Mouse (Mus musculus) lung, postnatal 0 days (tissue): ENCODE results near the gene Rpn2.

Experiments used
- CTCF ChIP-seq: IDR thresholded peaks from 2 replicates; pipeline ENCODE4 v1.5.1; 2016; ENCODE audit warnings: antibody characterized with exemption, mild to moderate bottlenecking
- EP300 ChIP-seq: IDR thresholded peaks from 2 replicates; pipeline ENCODE4 v1.6.1; 2016; ENCODE audit warnings: antibody characterized with exemption, mild to moderate bottlenecking, control low read depth

- TF ChIP-seq CTCF (no peak), EP300 (no peak)
These were observed 33.2 kb upstream of the Rpn2 start for GRCm38 (mm10) chr2:157245603-157246002.
